Mouse (Mus musculus) stomach, embryonic 14.5 days (tissue): ENCODE measurements around the gene Zkscan17. TPM values are rescaled to one million over a fixed set of nuclear protein-coding genes. Genes with fewer than 3 reads are reported as not detected.

Experiments used
- ATAC-seq: fragments of 200-750 bp; cut with Nextera tagmentation; 2 replicates; pipeline ENCODE4 v1.8.0; 2017; ENCODE audit warnings: low read depth, moderate TSS enrichment; ENCODE audit not compliant: insufficient number of reproducible peaks, insufficient read depth, low FRiP score
- H3K27ac ChIP-seq: fragments of 300-500 bp; sonication (generic); 2 replicates; pipeline ENCODE4 v1.5.1; 2014; ENCODE audit warnings: mild to moderate bottlenecking, low read length, moderate library complexity, mixed read lengths
- H3K27me3 ChIP-seq: fragments of 300-500 bp; sonication (generic); 2 replicates; pipeline ENCODE4 v1.6.1; 2014; ENCODE audit warnings: low read length, control low read depth, mixed read lengths; ENCODE audit not compliant: control insufficient read depth, insufficient read depth
- H3K36me3 ChIP-seq: fragments of 300-500 bp; sonication (generic); 2 replicates; pipeline ENCODE4 v1.6.1; 2014; ENCODE audit warnings: mild to moderate bottlenecking, control low read depth, low read length, moderate library complexity, mixed read lengths; ENCODE audit not compliant: control insufficient read depth, insufficient read depth
- H3K4me1 ChIP-seq: fragments of 300-500 bp; sonication (generic); 2 replicates; pipeline ENCODE4 v1.6.1; 2014; ENCODE audit warnings: low read length, control low read depth, mixed read lengths; ENCODE audit not compliant: control insufficient read depth, insufficient read depth
- H3K4me2 ChIP-seq: fragments of 300-500 bp; sonication (generic); replicated peaks from 2 replicates; pipeline ENCODE4 v1.6.1; 2014; ENCODE audit warnings: low read depth, low read length, control low read depth
- H3K4me3 ChIP-seq: fragments of 300-500 bp; sonication (generic); 2 replicates; pipeline ENCODE4 v1.5.1; 2014; ENCODE audit warnings: low read depth, low read length, control low read depth
- H3K9ac ChIP-seq: fragments of 300-500 bp; sonication (generic); replicated peaks from 2 replicates; pipeline ENCODE4 v1.6.1; 2014; ENCODE audit warnings: low read depth, mild to moderate bottlenecking, control low read depth, low read length, moderate library complexity, mixed read lengths
- H3K9me3 ChIP-seq: fragments of 300-500 bp; sonication (generic); 2 replicates; pipeline ENCODE4 v1.6.1; 2016; ENCODE audit warnings: low read depth, low read length, control low read depth; ENCODE audit not compliant: control insufficient read depth
- WGBS: fragments of 180-500 bp; shearing (Covaris S2); extraction: QIAGEN DNeasy Blood & Tissue Kit; methylation state at CpG from one replicate; pipeline ENCODE4 v1.1.7; 2014; 5-methylcytosine and 5-hydroxymethylcytosine counted together
- polyA plus RNA-seq: library from polyadenylated mRNA; unstranded; fragments of >200 nt; fragmentation: Nextera tagmentation; extraction: Ambion mirVana; gene quantifications from 2 replicates; pipeline ENCODE4 v1.2.1, GENCODE M21; 2014

Zkscan17 gene
- polyA plus RNA-seq, 1 experiment from 2014 or later = 20.9 TPM

GRCm38 (mm10) chr11:59460459-59460858 is 66.1 kb downstream of the Zkscan17 start:
- Histone ChIP-seq H3K9me3 (peaks cover 20% of the 10 kb centered on the region), H3K36me3 (peaks cover 50% of the 10 kb centered on the region)

DNA sequence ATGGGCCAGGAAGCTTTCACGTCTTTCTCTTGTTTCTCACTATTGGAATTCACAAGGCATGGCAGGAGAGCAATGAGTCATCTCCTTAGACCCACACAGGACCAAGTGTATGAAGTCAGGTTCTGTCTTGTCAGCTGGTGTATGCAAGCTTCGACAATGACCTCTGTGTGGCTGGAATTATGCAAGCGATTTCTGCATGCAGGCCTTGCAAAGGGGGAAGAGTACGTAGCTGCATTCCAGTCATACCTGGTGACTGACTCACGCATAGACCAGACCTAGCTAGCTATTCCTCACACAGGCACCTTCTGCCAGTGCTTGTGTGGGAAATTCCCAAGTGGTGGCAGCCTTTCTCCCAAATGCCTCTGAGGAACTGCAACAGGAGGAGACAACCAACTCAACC is 67.6 kb downstream of the Zkscan17 start:
- H3K9ac ChIP-seq = no peak overlapping the region
- peak overlapping the region; percentile 2; the same call in 1 of the 2 replicates for H3K27ac ChIP-seq
- no peaks in the 10 kb centered on the region for H3K27me3 ChIP-seq
- WGBS = 17% methylated on average over 5 of the region's 5 CpGs
- H3K9me3 ChIP-seq = peaks cover 17% of the 10 kb centered on the region
- ATAC-seq = peak; percentile 86; the same call in 1 of the 2 replicates
- H3K4me2 ChIP-seq = no peak overlapping the region
- no peak overlapping the region for H3K4me3 ChIP-seq
- H3K4me1 ChIP-seq = no peaks in the 10 kb centered on the region
- peaks cover 55% of the 10 kb centered on the region for H3K36me3 ChIP-seq

More at GRCm38 (mm10) chr11:59460459-59460858, 66.1 kb downstream of the Zkscan17 start:
- ATAC-seq = no peak
- H3K4me1 ChIP-seq = no peaks in the 10 kb centered on the region
- no peak overlapping the region for H3K27ac ChIP-seq
- no peak overlapping the region for H3K9ac ChIP-seq
- WGBS = 96% methylated on average over 2 of the region's 2 CpGs
- no peak overlapping the region for H3K4me2 ChIP-seq
- no peaks in the 10 kb centered on the region for H3K27me3 ChIP-seq
- H3K4me3 ChIP-seq = no peak overlapping the region

DNA sequence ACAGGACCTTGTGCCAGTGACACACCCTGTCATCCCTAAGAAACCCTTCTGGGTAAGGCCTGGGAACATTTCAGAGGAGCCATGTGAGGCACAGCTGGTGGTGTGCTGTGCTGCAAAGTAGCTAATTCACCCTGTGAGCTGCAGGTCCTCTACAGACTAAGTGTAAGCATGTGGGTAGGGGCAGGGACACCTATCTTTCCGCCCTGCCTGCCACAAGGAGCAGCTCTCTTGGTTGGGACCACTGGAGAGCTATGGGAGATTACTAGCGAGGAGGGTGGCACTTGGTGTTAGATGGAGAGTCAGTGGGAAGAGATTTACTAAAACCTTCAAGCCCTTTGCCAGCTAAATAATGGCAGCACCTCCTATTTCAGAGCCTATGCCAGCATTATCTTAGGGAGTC is 69.7 kb downstream of the Zkscan17 start:
- no peak overlapping the region for H3K4me2 ChIP-seq
- H3K27me3 ChIP-seq = no peaks in the 10 kb centered on the region
- H3K4me1 ChIP-seq = no peaks in the 10 kb centered on the region
- WGBS = 77% methylated on average over 2 of the region's 2 CpGs
- ATAC-seq = no peak
- H3K27ac ChIP-seq = no peak overlapping the region
- H3K4me3 ChIP-seq = no peak overlapping the region
- H3K9me3 ChIP-seq = no peaks in the 10 kb centered on the region
- no peak overlapping the region for H3K9ac ChIP-seq
- peaks cover 44% of the 10 kb centered on the region for H3K36me3 ChIP-seq

DNA sequence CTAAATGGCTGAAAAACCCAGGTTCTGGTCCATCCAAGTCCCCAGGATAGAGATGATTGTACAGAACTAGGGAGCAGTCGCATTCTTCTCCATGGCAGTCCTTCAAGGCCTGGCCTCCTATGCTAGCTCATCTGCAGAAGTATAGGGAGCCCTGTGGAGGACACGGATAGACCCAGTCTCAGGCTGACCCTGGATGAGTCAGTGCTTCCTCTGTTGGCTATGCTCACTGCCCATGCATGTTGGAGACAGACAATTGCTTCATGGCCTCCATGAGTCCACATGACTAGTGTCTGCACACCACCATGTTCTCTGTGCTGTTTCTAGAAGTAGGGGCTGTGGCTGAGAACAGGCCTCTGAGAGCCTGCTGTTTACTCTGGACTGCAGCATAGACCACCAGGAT is 70.2 kb downstream of the Zkscan17 start:
- peaks cover 42% of the 10 kb centered on the region for H3K36me3 ChIP-seq
- no peak overlapping the region for H3K4me3 ChIP-seq
- H3K9ac ChIP-seq = no peak overlapping the region
- ATAC-seq = no peak
- no peaks in the 10 kb centered on the region for H3K9me3 ChIP-seq
- WGBS = 84% methylated on average over 2 of the region's 2 CpGs
- no peak overlapping the region for H3K27ac ChIP-seq
- no peak overlapping the region for H3K4me2 ChIP-seq
- no peaks in the 10 kb centered on the region for H3K4me1 ChIP-seq
- H3K27me3 ChIP-seq = no peaks in the 10 kb centered on the region

DNA sequence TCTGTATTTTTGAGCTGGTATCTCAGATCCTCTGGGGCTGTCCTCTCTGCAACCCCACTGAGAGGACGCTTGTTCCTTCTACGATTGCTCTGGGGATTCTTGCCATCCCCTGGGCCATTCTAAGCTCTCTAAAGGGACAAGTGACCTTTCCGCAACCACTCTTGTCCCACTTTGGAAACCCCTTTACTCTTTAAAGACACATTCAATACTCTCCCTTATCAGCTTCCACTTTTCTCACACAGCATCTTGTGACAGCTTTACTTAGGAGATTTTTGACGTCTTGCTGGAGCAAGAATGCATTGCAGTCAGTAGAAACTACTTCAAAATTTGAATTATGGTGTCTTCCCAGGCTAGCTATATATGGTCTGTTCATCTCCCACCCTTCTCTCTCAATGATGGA is 75.5 kb downstream of the Zkscan17 start, which contains the start of gene Snap47:
Gene Snap47, minus strand, starts transcription at position 101 of the 400 bp plus-strand sequence.
- peak within 1 kb of the TSS; percentile 64 for H3K9ac ChIP-seq
- peaks cover 29% of the 10 kb centered on the region for H3K36me3 ChIP-seq
- WGBS = 77% methylated on average over 4 of the region's 4 CpGs
- no peaks in the 10 kb centered on the region for H3K27me3 ChIP-seq
- H3K4me3 ChIP-seq = peak within 1 kb of the TSS; percentile 89
- peaks cover 5% of the 10 kb centered on the region for H3K4me1 ChIP-seq
- no peak for ATAC-seq
- peak within 1 kb of the TSS; percentile 90 for H3K4me2 ChIP-seq
- H3K27ac ChIP-seq = peak within 1 kb of the TSS; percentile 63
- no peaks in the 10 kb centered on the region for H3K9me3 ChIP-seq

DNA sequence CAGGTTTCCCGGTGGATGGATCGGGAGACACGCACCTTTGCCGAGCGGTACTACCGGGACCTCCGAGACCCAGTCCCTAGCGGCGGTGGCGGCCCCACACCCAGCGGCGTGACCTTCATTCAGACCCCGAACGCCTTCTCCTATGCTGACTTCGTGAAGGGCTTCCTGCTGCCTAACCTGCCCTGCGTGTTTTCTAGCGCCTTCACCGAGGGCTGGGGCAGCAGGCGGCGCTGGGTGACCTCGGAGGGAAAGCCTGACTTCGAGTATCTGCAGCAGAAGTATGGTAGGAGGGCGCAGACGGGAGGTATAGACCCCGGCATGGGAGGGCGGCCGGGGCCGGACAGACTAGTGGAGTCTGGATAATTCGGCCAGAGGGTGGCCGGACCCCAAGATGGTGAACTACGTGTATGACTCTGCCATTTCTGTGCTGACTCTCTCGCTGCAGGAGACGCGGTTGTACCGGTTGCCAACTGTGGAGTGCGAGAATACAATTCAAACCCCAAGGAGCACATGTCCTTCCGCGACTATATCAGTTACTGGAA is 76.2 kb downstream of the Zkscan17 start:
- no peaks in the 10 kb centered on the region for H3K9me3 ChIP-seq

DNA sequence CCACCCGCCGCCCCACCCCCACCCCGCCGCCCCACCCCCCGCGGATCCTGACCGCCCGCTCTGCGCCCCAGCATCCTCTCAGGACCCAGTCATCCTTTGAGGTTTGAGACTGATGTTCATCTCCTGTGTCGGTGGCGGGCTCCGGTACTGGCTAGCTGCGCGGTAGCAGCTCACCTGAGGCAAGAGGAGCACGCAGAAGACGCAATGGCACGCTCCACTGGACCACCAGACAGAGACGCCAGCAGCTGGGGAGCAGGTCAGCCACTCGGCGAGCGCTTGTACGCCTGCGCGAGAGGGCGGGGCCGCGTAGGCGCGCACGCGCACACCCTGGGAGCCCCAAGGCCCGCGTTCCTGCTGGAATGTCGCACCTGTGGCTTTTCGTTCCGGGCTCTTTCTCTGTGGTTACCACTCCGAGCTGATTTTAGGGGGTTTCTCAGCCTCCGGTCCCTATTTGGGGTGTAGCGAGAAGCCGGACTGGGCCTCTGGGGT is 76.8 kb downstream of the Zkscan17 start, which contains the start of gene Jmjd4:
Gene Jmjd4, plus strand, starts transcription at position 305 of the 489 bp plus-strand sequence.
- peak within 1 kb of the TSS; percentile 63 for H3K27ac ChIP-seq
- H3K9me3 ChIP-seq = no peaks in the 10 kb centered on the region
- H3K4me1 ChIP-seq = peaks cover 5% of the 10 kb centered on the region
- H3K27me3 ChIP-seq = no peaks in the 10 kb centered on the region
- WGBS = 1% methylated on average over 38 of the region's 40 CpGs
- peak within 1 kb of the TSS; percentile 64 for H3K9ac ChIP-seq
- ATAC-seq = peak; percentile 90
- H3K4me3 ChIP-seq = peak within 1 kb of the TSS; percentile 89
- peaks cover 16% of the 10 kb centered on the region for H3K36me3 ChIP-seq
- H3K4me2 ChIP-seq = peak within 1 kb of the TSS; percentile 90

More for the DNA sequence above, 76.2 kb downstream of the Zkscan17 start:
- Histone ChIP-seq H3K4me3 (peak overlapping the region; percentile 89), H3K27ac (peak overlapping the region; percentile 63), H3K27me3 (no peaks in the 10 kb centered on the region), H3K4me2 (peak overlapping the region; percentile 90), H3K36me3 (peaks cover 22% of the 10 kb centered on the region), H3K4me1 (peaks cover 5% of the 10 kb centered on the region), H3K9ac (peak overlapping the region; percentile 64)
- under 1% methylated on average over 38 of the region's 38 CpGs for WGBS
- peak; percentile 64 for ATAC-seq

GRCm38 (mm10) chr11:59443102-59443501 is 83.4 kb downstream of the Zkscan17 start:
- Histone ChIP-seq H3K27me3 (no peaks in the 10 kb centered on the region), H3K9ac (no peak overlapping the region), H3K36me3 (peaks cover under 1% of the 10 kb centered on the region; the same call in 1 of the 2 replicates), H3K4me2 (no peak overlapping the region), H3K9me3 (no peaks in the 10 kb centered on the region), H3K4me3 (no peak overlapping the region), H3K4me1 (no peaks in the 10 kb centered on the region), H3K27ac (no peak overlapping the region)
- no peak for ATAC-seq
